Mouse (Mus musculus): ENCODE measurements around the gene Supt6. TPM values are rescaled to one million over a fixed set of nuclear protein-coding genes. Genes with fewer than 3 reads are reported as not detected.
A peak's percentile ranks its signal among the peaks of the same experiment; 100 is the strongest.

Gene Supt6
- total and polyA plus RNA-seq, 3 experiments = 30.4 to 99.9 (median 65.5) TPM

- H3K27me3 ChIP-seq (replicated peaks) = no peaks in the 10 kb centered on the region
- peaks cover 0 to 37% of the 10 kb centered on the region in 2 experiments for H3K36me3 ChIP-seq (replicated peaks in 1 of 2; ENCODE audit: control insufficient read depth in 1 of 2, insufficient read depth in 1 of 2, low read length in 1 of 2)
- dilution Hi-C loops (cut with MboI; ENCODE audit: extremely low pct_ligation_motif_present, extremely low pct_unique_long_range_greater_than_20kb, low sequenced_read_pairs) = no loop called here
- peaks cover 7 to 67% of the 10 kb centered on the region in 2 experiments for H3K4me1 ChIP-seq (ENCODE audit: control insufficient read depth in 1 of 2, insufficient read depth in 2 of 2)
- H3K79me2 ChIP-seq (replicated peaks; ENCODE audit: control insufficient read depth, extremely low read depth, insufficient read depth, poor library complexity, severe bottlenecking) = no peaks in the 10 kb centered on the region
- no peak overlapping the region for H3K27ac ChIP-seq (ENCODE audit: insufficient read depth, low read depth)
- no peak for DNase-seq (ENCODE audit: extremely low read depth)
- no peak overlapping the region for H3K9ac ChIP-seq (ENCODE audit: insufficient read depth, low read depth)
- TF ChIP-seq MYC (IDR thresholded peaks at IDR 0.05; ENCODE audit: low read depth, low read length) = 0 out of 2 replicates have a peak, but pooled peaks have one; percentile 30
- TF ChIP-seq RAD21 (IDR thresholded peaks at IDR 0.05; ENCODE audit: low read depth, low read length) = peak; percentile 45
- peak; percentile 93 for TF ChIP-seq ZNF384 (IDR thresholded peaks at IDR 0.05; ENCODE audit: low read depth, low read length)
- TF ChIP-seq CHD2 (IDR thresholded peaks at IDR 0.05; ENCODE audit: low read length) = no peak
- TF ChIP-seq CTCF (conservative IDR thresholded peaks at IDR 0.05 in 1 of 2, IDR thresholded peaks at IDR 0.05 in 1 of 2; ENCODE audit: low read depth in 2 of 2, low read length in 2 of 2) = peak in 1 of 2 experiments; percentile 60; a peak in 2 of 4 replicates
- TF ChIP-seq USF1 (IDR thresholded peaks at IDR 0.05; ENCODE audit: low read depth, low read length) = no peak
- TF ChIP-seq SMC3 (IDR thresholded peaks at IDR 0.05; ENCODE audit: low read depth, low read length) = peak; percentile 55
- in situ Hi-C loops (cut with MboI; ENCODE audit: low pct_ligation_motif_present, low pct_unique_long_range_greater_than_20kb, low sequenced_read_pairs) = loop anchor here (10.0 kb wide), 1 partner anchor 147 kb away; no protein-coding TSS in a partner anchor
- no peak overlapping the region for H3K4me2 ChIP-seq (ENCODE audit: insufficient read depth, low read depth, poor library complexity, severe bottlenecking)
- H3K4me3 ChIP-seq (replicated peaks in 1 of 3; ENCODE audit: low read depth in 2 of 3, low read length in 2 of 3, poor library complexity in 1 of 3) = no peak overlapping the region
- H3K9me3 ChIP-seq (replicated peaks; ENCODE audit: low read length) = peaks cover 2% of the 10 kb centered on the region
Observed at GRCm38 (mm10) chr11:78171328-78171727, 74.5 kb downstream of the Supt6 start.

GRCm38 (mm10) chr11:78170306-78170705, 75.5 kb downstream of the Supt6 start:
- Histone ChIP-seq H3K4me2 (ENCODE audit: insufficient read depth, low read depth, poor library complexity, severe bottlenecking) (no peak overlapping the region), H3K9ac (ENCODE audit: insufficient read depth, low read depth) (no peak overlapping the region), H3K36me3 (replicated peaks in 1 of 2; ENCODE audit: control insufficient read depth in 1 of 2, insufficient read depth in 1 of 2, low read length in 1 of 2) (peaks cover 0 to 37% of the 10 kb centered on the region in 2 experiments), H3K27ac (ENCODE audit: insufficient read depth, low read depth) (no peak overlapping the region), H3K9me3 (replicated peaks; ENCODE audit: low read length) (peaks cover 2% of the 10 kb centered on the region), H3K4me3 (replicated peaks in 1 of 3; ENCODE audit: low read depth in 2 of 3, low read length in 2 of 3, poor library complexity in 1 of 3) (no peak overlapping the region), H3K27me3 (replicated peaks) (no peaks in the 10 kb centered on the region), H3K4me1 (ENCODE audit: control insufficient read depth in 1 of 2, insufficient read depth in 2 of 2) (peaks cover 11 to 70% of the 10 kb centered on the region in 2 experiments), H3K79me2 (replicated peaks; ENCODE audit: control insufficient read depth, extremely low read depth, insufficient read depth, poor library complexity, severe bottlenecking) (no peaks in the 10 kb centered on the region)
- no peak for DNase-seq (ENCODE audit: extremely low read depth)
- dilution Hi-C loops (cut with MboI; ENCODE audit: extremely low pct_ligation_motif_present, extremely low pct_unique_long_range_greater_than_20kb, low sequenced_read_pairs) = no loop called here
- in situ Hi-C loops (cut with MboI; ENCODE audit: low pct_ligation_motif_present, low pct_unique_long_range_greater_than_20kb, low sequenced_read_pairs) = loop anchor here (10.0 kb wide), 1 partner anchor 146 kb away; no protein-coding TSS in a partner anchor
- no peak for TF ChIP-seq GABPA (IDR thresholded peaks at IDR 0.05; ENCODE audit: insufficient replicate concordance, low read depth, low read length)
- no peak for TF ChIP-seq MAX (IDR thresholded peaks at IDR 0.05; ENCODE audit: low read length)
- no peak for TF ChIP-seq CTCF (conservative IDR thresholded peaks at IDR 0.05 in 1 of 2, IDR thresholded peaks at IDR 0.05 in 1 of 2; ENCODE audit: low read depth in 2 of 2, low read length in 2 of 2)
- no peak for TF ChIP-seq TBP (conservative IDR thresholded peaks at IDR 0.05; ENCODE audit: low read depth, low read length)
- no peak for TF ChIP-seq POLR2A (IDR thresholded peaks at IDR 0.05; ENCODE audit: low read depth, low read length)
- no peak for TF ChIP-seq ZKSCAN1 (IDR thresholded peaks at IDR 0.05; ENCODE audit: borderline replicate concordance, low read depth, low read length)
- no peak for TF ChIP-seq MAFK (IDR thresholded peaks at IDR 0.05; ENCODE audit: insufficient replicate concordance, low read length)
- TF ChIP-seq JUN (IDR thresholded peaks at IDR 0.05; ENCODE audit: insufficient read depth, low read depth, low read length) = no peak
- no peak for TF ChIP-seq ZC3H11A (IDR thresholded peaks at IDR 0.05; ENCODE audit: low read depth, low read length)
- TF ChIP-seq E2F4 (IDR thresholded peaks at IDR 0.05; ENCODE audit: insufficient replicate concordance, low read depth, low read length) = no peak
- no peak for TF ChIP-seq BHLHE40 (IDR thresholded peaks at IDR 0.05; ENCODE audit: low read depth, low read length)
- no peak for TF ChIP-seq MAZ (IDR thresholded peaks at IDR 0.05; ENCODE audit: low read depth, low read length)
- TF ChIP-seq SIN3A (IDR thresholded peaks at IDR 0.05; ENCODE audit: low read length) = no peak

All from CH12.LX (cell line).